Mouse (Mus musculus): Measurements from ENCODE around the gene Mr1.

Gene Mr1

DNA sequence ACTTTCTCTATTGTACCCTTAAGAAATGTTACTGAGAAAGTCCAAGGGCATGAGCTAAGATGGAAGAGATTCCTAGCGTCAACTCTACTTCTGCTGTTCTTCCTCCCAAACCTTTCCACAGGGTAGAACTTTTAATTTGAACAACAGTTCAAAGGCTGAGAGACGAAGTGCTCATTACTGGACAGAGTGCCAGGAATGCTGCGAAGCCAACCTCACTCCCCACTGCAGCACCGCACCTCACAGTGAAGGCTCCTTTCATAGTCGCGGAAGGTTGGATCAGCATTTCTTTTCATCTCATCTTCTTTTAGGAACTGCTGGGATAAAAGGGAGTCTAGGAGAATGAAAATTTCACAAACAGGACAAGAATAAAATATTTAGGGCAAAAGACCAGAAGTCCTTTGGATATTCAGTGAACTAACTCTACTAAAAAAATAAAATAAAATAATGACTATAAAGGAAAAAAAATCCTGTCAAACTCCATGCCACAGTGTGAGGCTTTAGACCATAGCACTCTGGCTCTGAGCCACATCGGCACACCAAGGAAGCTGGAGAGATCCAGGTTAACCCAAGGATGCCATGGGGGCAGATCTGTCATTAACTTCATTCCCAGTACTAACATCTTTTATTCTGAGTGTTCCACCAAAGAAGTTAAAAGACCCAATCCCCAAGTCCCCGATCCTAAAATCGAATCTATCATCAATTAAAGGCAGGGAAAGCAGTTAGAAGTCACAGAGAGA is 52.5 kb downstream of the Mr1 start:
- no peak for DNase-seq (ENCODE audit: extremely low spot score, low spot score)

DNA sequence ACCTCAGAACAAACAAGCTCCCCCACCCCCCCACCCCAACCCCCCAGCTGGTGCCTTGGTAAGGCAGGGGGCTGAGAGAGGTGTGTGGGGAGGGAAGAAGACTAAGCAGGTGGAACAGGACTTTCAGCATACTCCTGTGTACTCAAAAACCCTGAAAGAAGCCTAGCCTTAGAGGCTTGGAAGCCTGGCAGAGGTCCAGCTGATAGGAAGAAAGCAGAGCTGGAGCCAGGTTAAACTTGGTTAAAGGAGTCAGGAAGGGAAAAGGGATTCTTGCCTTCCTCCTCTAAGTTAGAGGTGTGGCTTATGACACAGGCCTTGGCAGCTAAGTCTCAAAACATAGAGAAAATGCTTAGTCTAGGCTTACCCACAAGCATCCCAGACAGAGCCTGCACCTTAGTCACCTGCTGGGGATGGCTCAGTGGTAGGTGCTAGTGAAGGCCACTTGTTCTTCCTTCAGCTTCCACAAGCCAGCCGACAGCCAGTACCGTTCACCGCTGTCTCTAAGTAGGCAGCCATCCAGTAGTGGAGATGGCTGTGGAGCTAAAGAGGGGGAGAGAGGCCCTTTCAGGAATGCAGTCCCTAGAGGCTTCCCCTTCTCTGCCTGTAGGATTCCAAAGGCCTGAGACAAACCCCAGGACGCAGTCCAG is 53.3 kb downstream of the Mr1 start:
- no peak for DNase-seq (ENCODE audit: extremely low spot score, low spot score)

GRCm38 (mm10) chr1:155091842-155092800 is 54.5 kb downstream of the Mr1 start:
- no peak for DNase-seq (ENCODE audit: extremely low spot score, low spot score)

- DNase-seq (ENCODE audit: extremely low spot score, low spot score): no peak
These were observed 55.2 kb downstream of the Mr1 start for GRCm38 (mm10) chr1:155091374-155091841.

DNA sequence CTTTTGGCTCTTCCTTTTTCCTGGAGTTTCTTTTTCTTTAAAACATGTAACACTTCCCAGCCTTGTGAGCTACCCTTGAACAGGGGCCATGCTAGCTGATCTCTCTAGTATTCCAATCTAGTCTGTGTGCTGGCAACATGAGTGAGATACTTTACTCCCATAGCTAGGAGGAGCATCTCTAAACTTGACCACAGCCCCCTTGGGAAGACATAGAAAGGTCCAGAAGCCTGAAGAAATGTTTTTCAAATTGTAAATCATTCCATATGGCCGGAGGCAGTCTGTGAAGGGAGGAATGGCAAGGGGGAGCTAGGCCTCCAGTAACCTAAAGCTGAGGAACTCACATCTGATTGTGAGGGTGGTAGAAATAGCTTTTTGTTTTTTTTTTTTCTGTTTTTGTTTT is 55.9 kb downstream of the Mr1 start:
- no peak for DNase-seq (ENCODE audit: extremely low spot score, low spot score)

DNA sequence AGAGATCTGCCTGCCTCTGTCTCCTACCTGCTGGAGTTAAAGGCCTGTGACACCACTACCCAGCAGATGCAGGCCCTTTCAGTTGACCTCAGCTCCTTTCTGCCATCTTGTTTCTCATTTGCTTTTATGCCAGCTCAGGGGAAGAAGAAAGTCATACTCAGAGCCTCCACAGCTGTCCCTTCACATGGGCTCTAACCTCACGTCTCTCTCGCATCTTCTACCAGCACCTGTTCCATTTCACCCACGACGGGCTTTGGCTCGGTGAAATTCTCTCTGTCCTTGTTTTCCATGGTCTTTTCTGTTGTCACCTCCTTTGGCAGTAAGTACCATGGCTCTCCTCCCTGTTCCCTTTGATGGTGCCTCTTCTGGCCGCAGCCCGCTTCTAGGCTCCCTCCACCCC is 56.3 kb downstream of the Mr1 start:
- DNase-seq (ENCODE audit: extremely low spot score, low spot score): no peak

DNA sequence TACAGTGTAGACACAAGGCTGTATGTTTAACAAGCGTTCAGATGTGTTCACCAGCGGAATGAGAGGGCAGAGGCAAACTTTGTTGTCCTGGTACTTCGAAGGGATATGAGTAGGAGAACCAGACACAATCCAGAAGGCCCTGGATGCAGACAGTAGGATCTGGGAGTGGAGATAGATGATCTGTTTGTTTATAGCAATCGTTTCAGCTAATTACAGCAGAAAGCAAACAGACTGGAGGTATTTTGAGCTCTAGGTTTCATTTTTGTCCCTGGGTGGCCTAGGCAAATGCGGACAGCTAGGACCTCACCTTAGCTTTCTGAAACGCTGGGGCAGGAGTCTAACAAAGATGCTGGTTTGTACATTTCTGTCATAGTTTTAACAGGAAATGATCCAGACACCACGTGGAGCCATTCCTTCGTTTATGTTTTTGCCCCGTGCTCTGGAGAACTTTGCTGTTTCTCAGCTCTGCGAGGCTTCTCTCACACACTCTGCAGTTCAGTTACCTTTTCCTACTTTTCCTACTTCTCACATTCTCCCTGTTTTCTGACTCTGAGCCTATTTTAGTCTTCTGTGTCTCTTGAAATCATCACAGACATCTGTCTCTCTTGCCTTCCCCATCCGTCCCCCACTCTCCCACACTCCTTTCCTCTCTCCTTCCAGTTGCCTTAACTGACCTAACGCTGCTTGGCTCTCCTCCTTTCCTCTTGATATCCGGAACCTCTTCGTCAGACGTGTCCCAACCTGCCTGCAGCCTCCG is 57.6 kb downstream of the Mr1 start:
- no peak for DNase-seq (ENCODE audit: extremely low spot score, low spot score)

DNA sequence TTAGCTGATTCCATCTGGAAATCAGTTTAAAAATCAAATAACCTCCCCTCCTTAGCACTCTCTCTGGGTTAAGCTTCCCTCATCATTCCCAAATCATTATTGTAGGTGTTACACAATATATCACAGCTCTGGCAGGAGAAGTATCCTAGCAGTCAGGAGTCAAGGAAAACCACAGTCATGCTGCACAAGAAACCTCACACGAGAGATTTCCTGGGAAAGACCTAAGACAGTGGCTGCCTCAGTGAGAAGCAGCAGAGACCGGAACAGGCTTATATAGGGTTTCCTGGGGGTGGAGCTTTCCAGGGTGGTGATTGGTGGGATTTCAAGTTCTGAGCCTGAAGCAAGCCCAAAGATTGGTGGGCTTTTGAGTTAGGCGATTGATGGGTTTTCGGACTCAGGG is 58.6 kb downstream of the Mr1 start:
- DNase-seq (ENCODE audit: extremely low spot score, low spot score): no peak

- DNase-seq (ENCODE audit: extremely low spot score, low spot score): no peak
These were observed 59.7 kb downstream of the Mr1 start for GRCm38 (mm10) chr1:155086893-155087292.

DNA sequence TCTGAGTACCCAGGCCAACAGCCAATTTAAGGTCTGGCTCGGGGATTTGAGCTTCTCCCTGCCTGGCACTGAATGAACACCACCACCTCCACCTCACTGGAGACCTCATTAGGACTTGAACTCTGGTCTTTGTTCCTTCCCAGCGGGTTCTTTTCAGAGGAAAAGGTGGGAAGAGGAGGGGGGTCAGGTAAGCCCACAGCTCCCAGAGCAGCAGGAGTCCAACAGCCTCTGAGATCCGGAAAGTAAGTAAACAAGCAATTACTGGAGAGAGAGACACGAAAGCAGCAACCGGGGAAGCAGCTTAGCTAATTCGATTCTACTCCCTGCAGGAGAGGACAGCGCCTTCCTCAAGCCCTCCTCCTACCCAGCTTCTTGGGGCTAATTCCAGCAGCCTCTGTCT is 60.2 kb downstream of the Mr1 start:
- DNase-seq (ENCODE audit: extremely low spot score, low spot score): no peak

DNA sequence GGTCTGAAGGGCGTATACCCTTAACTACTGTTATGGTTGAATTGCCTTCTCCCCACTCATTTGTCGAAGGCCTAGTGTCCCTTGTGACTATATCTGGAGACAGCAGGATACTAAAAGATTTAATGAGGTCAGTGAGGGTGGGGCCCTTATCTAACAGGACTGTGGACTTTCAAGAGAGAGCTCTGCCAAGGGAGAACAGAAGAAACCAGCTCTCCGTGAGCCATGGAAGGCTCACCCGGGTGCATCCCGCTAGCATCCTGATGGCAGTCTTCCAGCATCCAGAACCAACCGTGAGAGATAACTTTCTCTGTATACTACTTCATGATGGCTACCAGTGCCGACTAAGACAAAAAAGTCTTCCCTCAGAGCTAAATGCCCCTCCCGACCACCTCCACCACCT is 61.8 kb downstream of the Mr1 start:
- DNase-seq (ENCODE audit: extremely low spot score, low spot score): no peak

- DNase-seq (ENCODE audit: extremely low spot score, low spot score): peak; percentile 97
These were observed 63.0 kb downstream of the Mr1 start for GRCm38 (mm10) chr1:155083271-155084265.

DNA sequence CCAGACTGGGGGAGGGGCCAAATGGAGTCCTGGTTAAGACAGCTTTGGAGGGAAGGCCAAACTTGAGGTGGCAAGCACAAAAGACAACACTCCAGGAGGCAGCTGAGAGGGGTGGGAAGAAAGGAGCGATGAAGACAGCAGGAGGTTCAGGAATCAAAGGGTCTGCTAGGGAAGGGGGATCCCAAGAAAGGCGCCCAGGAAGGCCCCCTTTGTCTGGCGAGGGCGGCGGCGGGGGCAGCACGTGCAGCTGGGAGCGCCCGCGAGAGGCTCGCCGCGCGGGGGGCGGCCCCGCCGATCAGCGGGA is 63.7 kb downstream of the Mr1 start:
- DNase-seq (ENCODE audit: extremely low spot score, low spot score): peak; percentile 85

DNA sequence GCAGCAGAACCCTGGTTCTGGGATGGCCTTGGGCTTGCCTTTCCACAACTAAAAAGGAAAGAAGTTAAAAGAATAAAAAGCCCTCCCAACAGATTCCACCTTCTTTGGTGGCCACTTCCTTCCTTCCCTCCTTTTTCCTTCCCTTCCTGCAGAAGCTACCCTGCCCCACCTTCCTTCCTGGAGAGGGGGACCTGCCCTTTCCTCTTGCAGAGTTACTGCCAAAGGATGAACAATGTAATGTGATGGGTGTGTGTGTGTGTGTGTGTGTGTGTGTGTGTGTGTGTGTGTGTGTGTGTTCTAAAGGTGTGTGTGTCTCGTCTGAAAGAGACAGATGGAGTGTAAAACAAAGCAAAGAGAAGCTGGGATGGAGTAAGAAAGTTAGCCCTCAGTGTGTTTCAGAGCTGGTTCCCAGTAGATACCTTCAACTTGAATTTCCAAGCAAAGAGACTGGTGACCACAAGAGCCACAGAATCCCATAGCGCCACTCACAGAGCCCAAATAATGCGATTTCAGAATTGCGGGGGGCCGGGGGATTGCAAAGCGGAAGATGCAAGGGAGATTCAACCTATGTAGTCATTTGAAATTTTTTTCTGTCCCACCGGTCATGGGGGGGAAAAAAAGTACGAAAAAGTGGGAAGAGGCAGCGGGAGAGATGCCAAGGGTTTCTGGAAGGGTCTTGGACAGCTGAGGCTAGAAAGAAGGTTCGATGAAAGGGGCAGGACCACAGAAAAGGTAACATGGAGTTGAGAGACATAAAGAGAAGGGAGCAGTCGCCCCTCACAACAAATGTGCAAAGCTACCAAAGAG is 64.3 kb downstream of the Mr1 start:
- peak; percentile 59 for DNase-seq (ENCODE audit: extremely low spot score, low spot score)

DNA sequence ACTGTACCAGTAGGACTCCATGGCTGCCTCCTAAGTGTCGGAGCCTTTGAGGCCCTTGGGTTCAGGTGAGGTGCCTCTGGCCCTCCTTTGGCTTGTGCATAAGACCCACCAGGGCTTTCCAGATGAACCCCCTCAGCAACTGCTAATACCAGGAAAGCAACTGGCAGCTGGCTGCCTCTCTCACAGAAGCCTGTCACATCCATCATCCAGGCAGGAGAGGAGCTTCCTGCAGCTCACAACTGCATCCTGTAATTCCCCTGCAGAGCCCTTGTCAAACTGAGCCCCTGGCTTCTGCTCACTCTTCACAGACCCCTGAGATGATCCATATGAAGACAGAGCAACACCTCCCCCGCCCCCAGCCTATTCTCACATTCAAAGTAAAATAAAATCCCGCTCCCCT is 68.9 kb downstream of the Mr1 start:
- peak; percentile 55 for DNase-seq (ENCODE audit: extremely low spot score, low spot score)

Measured in neural tube, embryonic 10.5 days (tissue).